Mouse (Mus musculus) stomach, postnatal 0 days (tissue): ENCODE data around the gene Prune2.

ENCODE experiments used
- CTCF ChIP-seq: IDR thresholded peaks from 2 replicates; pipeline ENCODE4 v1.5.1; 2016; ENCODE audit warnings: antibody characterized with exemption, low read depth, mild to moderate bottlenecking, moderate library complexity
- EP300 ChIP-seq: optimal IDR thresholded peaks from 2 replicates; pipeline ENCODE3; 2016; ENCODE audit warnings: antibody characterized with exemption

DNA sequence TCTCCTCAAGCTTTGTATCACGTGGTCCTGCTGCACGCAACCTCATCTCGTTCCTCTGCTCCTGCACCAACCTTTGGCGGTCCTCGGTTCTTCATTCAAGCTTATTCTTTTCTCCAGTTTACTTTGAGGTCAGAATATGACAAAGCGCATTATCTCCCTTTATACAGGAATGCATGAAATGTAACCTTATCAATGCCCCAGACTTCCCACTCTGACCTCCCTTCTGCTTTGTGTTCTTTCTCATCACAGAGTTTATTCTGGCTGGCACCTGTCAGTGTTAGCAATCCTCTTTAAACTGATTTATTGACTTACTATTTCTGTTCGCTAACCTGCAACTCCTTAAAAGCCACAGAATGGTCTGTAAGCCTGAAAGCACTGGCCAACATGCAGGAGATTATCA is 113.1 kb downstream of the Prune2 start:
- no peak for TF ChIP-seq CTCF
- no peak for TF ChIP-seq EP300
